Mouse (Mus musculus) left cerebral cortex, adult 2 months (tissue): ENCODE measurements around the gene Fat1. TPM values are rescaled to one million over a fixed set of nuclear protein-coding genes. Genes with fewer than 3 reads are reported as not detected.

Source experiments
- DNase-seq, 2 experiments: peaks; one replicate each; pipeline ENCODE4 v3.0.0; 2021 to 2022; ENCODE audit warnings: low spot score in 2 of 2, mixed read lengths in 1 of 2; ENCODE audit errors: extremely low spot score in 1 of 2
- H3K27ac ChIP-seq: fragments of 200-600 bp; 2 replicates; pipeline ENCODE4 v1.8.1; 2022
- H3K4me3 ChIP-seq: fragments of 200-600 bp; 2 replicates; pipeline ENCODE4 v1.8.1; 2022
- CTCF ChIP-seq: fragments of 200-600 bp; IDR thresholded peaks from 2 replicates; pipeline ENCODE4 v1.8.1; 2022; ENCODE audit warnings: antibody characterized with exemption, mild to moderate bottlenecking, moderate library complexity
- intact Hi-C: fragments of 180-260 bp; cut with DNase I; formaldehyde crosslinking; loops from one replicate; pipeline ENCODE4 v1.15.1; 2025
- total RNA-seq, 2 experiments: library from RNA; stranded (reverse); gene quantifications; 2 replicates each; pipeline ENCODE4 v1.2.3; 2021

Fat1 gene
- total RNA-seq, 2 experiments from 2014 or later, result 36.2 to 38.7 TPM

- peak; percentile 83 to 87 for DNase-seq
- Histone ChIP-seq H3K27ac (0 out of 2 replicates have a peak overlapping the region, but pooled peaks have one; percentile 77), H3K4me3 (peak overlapping the region; percentile 76)
- intact Hi-C loops, result loop anchor here (5.0 to 10.0 kb wide), 3 partner anchors 302 to 733 kb away; no protein-coding TSS in a partner anchor
- TF ChIP-seq CTCF, result peak; percentile 84
Measured at GRCm38 (mm10) chr8:44935741-44936140, 494 bp downstream of the Fat1 start.

DNA sequence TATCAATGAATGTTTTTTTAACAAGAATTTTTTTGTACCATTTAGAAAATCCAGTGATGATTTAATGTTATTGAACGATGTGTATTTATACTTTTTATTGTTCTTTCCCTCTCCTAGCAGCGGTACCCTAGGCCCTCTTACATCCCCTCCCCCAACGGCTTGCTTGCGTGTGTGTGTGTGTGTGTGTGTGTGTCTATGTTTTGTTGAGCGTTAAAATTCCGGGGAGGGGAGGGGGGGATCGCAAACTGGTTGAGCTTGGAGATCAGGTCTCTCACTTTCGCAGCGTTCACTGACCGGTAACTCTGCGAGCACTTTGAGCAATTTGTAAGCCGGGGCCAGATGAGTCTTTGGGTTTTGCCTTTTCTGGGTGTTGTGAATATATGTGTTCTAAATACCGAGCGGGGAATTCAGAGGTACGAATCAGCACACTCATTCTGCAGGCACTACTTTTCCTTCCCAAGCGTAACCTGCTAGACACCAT lies 1.3 kb downstream of the Fat1 start:
- no peak for DNase-seq
- H3K4me3 ChIP-seq, result peak overlapping the region; percentile 76
- no peak overlapping the region for H3K27ac ChIP-seq
- TF ChIP-seq CTCF, result no peak
- intact Hi-C loops, result loop anchor here (5.0 to 10.0 kb wide), 3 partner anchors 301 to 734 kb away; no protein-coding TSS in a partner anchor

DNA sequence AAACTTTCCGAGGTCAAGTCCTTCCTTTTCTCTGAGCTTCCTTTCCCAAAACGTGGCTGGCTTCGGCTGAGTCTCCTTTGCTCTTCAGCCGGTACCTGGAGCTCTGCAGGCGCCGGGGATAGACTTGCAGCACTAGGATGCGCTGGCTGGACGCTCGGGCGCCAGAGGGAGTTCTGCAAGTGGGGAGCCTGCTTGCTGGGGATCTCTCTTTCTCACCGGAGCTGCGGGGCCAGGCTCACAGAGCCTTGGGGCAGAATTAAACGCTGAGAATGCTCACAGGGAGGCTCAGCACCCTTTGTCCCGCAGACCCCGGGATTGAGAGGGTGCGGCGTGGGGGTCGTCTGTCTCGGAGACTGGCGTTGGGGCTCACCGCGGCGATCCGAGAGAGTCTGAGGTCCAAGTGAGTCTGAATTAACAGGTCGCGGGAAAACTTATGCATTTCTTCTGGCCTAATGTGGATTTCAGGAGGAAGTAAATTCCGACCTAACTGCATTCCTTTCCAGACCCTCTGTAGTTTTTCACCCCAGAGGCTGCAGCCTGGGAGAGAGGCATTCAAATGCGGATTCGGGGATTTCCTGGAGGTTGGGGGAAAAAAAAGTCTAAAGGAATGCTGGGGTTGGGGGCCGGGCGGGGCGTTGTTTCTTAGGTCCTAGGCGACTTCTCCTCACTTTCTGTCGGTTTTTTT lies 2.0 kb downstream of the Fat1 start:
- peak; percentile 50 for TF ChIP-seq CTCF
- Histone ChIP-seq H3K4me3 (peak overlapping the region; percentile 76), H3K27ac (peak overlapping the region; percentile 2)
- peak; percentile 67 to 70 for DNase-seq
- intact Hi-C loops, result loop anchor here (1.0 to 10.0 kb wide), 4 partner anchors 73 to 735 kb away; no protein-coding TSS in a partner anchor

- intact Hi-C loops, result loop anchor here (1.0 to 10.0 kb wide), 5 partner anchors 42 to 736 kb away; no protein-coding TSS in a partner anchor
- peak overlapping the region; percentile 76 for H3K4me3 ChIP-seq
- TF ChIP-seq CTCF, result peak; percentile 19
- peak overlapping the region; percentile 38 for H3K27ac ChIP-seq
- peak; percentile 90 for DNase-seq
Measured at GRCm38 (mm10) chr8:44937905-44938642, 2.8 kb downstream of the Fat1 start.

GRCm38 (mm10) chr8:44938643-44938979 lies 3.4 kb downstream of the Fat1 start:
- intact Hi-C loops, result loop anchor here (1.0 to 10.0 kb wide), 4 partner anchors 42 to 736 kb away; no protein-coding TSS in a partner anchor
- H3K27ac ChIP-seq, result peak overlapping the region; percentile 38
- no peak for TF ChIP-seq CTCF
- DNase-seq, result no peak
- H3K4me3 ChIP-seq, result peak overlapping the region; percentile 76

DNA sequence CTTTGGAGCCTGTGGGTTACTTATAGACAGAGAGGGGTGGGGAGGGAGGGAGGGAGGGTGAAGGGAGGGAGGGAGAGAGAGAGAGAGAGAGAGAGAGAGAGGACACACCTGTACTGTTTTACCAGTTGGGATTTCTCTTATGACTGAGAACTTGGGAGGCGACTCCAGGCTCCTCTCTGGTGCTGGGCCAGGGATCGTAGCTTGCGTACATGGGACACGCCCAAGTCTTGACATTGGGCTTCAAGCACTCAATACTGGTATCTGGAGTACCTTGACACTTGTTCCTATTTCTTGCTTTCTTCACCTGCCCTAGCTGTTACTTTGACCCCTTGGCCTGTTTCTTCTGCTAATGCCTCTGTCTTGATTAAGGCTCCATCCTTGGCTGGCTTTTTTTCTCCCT lies 10.3 kb downstream of the Fat1 start:
- no peak for TF ChIP-seq CTCF
- DNase-seq, result no peak
- intact Hi-C loops, result no loop called here

DNA sequence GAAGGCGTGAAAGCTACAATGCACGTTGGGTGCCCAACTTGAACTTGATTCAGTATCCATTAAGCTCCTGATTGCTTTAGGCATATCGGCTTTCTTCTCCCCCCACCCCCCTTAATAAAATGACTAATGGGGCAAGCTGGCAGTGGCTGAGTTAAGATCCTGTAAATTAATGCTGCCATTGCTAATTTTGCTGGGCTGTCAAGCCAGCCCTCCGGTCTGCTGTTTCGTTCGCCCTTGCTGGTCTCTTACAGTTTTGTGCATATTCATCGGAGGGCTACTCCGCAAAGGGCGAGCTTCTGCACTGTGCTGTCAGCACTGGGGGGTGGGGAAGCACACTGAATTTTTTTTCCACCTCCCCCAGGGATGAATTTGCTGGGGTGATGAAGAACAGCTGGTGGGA lies 13.3 kb downstream of the Fat1 start:
- intact Hi-C loops, result no loop called here
- Histone ChIP-seq H3K27ac (no peak overlapping the region), H3K4me3 (no peak overlapping the region)
- TF ChIP-seq CTCF, result no peak
- no peak for DNase-seq

More for the DNA sequence above, 10.3 kb downstream of the Fat1 start:
- Histone ChIP-seq H3K27ac (no peak overlapping the region), H3K4me3 (no peak overlapping the region)

GRCm38 (mm10) chr8:44960455-44960854 lies 25.2 kb downstream of the Fat1 start:
- Histone ChIP-seq H3K27ac (no peak overlapping the region), H3K4me3 (no peak overlapping the region)
- intact Hi-C loops, result no loop called here
- TF ChIP-seq CTCF, result no peak
- no peak for DNase-seq

DNA sequence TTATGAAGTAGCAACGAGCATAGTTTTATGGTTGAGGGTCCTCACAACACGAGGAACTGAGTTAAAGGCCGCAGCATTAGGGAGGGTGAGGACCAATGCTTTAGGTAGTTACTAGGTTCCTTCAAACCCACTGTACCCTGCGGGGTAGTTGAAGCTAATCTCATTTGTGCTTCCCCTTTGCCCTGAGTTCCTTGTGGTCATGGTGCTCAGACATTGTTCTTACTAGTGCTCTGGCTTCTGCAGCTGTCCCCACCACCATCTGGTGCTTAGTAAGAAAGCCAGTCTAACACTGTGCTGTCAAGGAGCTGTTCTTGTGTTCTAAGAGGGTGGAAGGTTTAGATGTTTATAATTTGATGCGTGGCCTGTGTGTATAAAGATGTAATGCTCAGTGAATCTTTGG lies 25.7 kb downstream of the Fat1 start:
- H3K4me3 ChIP-seq, result no peak overlapping the region

DNA sequence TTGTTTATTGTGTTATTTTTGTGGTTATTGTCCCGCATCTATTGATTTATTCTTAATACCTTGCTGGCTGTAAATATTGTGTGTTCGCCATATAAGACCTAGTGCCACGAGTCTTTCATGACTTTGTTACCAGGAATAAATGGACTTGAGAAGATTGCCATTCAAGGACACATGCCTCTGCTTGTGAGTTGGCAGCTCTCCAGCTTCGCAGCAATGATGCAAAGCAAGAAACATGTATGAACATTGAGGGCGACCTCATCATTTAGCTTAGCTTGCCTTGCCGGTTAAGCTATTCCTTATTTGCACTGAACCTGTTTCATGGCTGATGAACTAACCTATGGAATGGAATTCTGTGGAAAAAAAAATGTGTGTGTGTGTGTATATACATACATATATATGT lies 26.2 kb downstream of the Fat1 start:
- no peak for DNase-seq
- intact Hi-C loops, result no loop called here
- no peak overlapping the region for H3K27ac ChIP-seq
- TF ChIP-seq CTCF, result no peak
- H3K4me3 ChIP-seq, result no peak overlapping the region

More for the DNA sequence above, 25.7 kb downstream of the Fat1 start:
- intact Hi-C loops, result no loop called here
- DNase-seq, result no peak
- no peak overlapping the region for H3K27ac ChIP-seq
- TF ChIP-seq CTCF, result no peak

- intact Hi-C loops, result no loop called here
- no peak for DNase-seq
- Histone ChIP-seq H3K4me3 (no peak overlapping the region), H3K27ac (no peak overlapping the region)
- no peak for TF ChIP-seq CTCF
Measured at GRCm38 (mm10) chr8:44962572-44963231, 27.5 kb downstream of the Fat1 start.
